Comparison of ENCODE assay signal across 8 mouse cellular contexts in the genomic region with DNA sequence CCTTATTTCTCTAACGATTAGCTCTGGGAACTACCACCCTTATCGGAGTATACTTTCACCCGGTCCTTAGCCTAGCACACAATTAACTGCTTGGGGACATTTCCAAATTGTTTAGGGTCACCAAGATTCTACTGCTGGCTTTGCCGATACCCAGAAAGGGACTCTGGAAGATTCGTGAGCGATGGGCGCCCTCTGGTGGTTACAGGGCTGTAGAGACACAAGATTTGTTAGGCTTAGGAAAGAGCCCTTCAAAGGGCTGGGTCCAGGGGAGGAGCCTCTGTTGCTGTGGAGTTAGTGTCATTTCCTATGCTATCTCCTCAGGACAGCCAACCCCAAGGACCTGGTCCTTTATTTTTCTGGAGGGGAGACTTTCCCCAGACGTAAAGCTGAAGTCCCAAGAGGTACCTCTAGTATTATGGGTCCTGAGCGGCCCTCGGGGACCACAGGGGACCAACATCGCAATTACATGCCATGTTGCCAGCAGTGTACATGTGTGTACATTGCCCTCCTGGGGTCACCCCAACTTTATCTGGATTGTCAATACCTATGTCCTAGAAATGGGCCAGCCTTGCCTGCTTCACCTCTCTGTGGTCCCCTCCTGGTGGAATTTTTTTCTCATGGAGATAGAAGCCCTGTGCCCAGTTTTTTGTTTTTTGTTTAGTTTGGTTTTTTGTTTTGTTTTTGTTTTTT. TPM values are rescaled to one million over a fixed set of nuclear protein-coding genes. Genes with fewer than 3 reads are reported as not detected.
DNase-seq lines count a peak whose midpoint lies in the region; ATAC-seq lines count a peak whose summit lies in the region.

No protein-coding gene starts in this region.

- H3K4me2 ChIP-seq in hindbrain, embryonic 13.5 days: peak overlapping the region; percentile 43

- H3K27ac ChIP-seq in hindbrain, embryonic 13.5 days: peak overlapping the region; percentile 81

- no peaks in the 10 kb centered on the region for H3K9me3 ChIP-seq in hindbrain, embryonic 13.5 days

- WGBS in hindbrain, embryonic 13.5 days: 25% methylated on average over 11 of the region's 11 CpGs

- peak overlapping the region; percentile 60 for H3K9ac ChIP-seq in hindbrain, embryonic 13.5 days

- peak overlapping the region; percentile 15; the same call in 1 of the 2 replicates for H3K4me3 ChIP-seq in hindbrain, embryonic 13.5 days

- ATAC-seq in hindbrain, embryonic 13.5 days (ENCODE audit: low FRiP score): peak; percentile 54

- H3K36me3 ChIP-seq in hindbrain, embryonic 13.5 days: peaks cover 29% of the 10 kb centered on the region

- peak; percentile 85 for DNase-seq in Muller cell, postnatal 12 days (ENCODE audit: inconsistent ontology term)
- DNase-seq in cerebellum, postnatal 10 days: peak; percentile 97 to 99
- DNase-seq in frontal cortex, postnatal 14 days (ENCODE audit: low spot score in 2 of 2): peak; percentile 84 to 95
- DNase-seq in layer of hippocampus, postnatal 14 days (ENCODE audit: low spot score in 2 of 2): peak; percentile 93 to 96
- peak; percentile 99 for DNase-seq in lung, postnatal 14 days
- peak; percentile 85 for DNase-seq in retina, adult 2 months (ENCODE audit: low read depth, low spot score)
- peak; percentile 96 for DNase-seq in thymus, postnatal 25 days

- H3K27me3 ChIP-seq in hindbrain, embryonic 13.5 days: no peaks in the 10 kb centered on the region

- peaks cover 43% of the 10 kb centered on the region for H3K4me1 ChIP-seq in hindbrain, embryonic 13.5 days (replicated peaks)

RNA-seq across cellular contexts. Expression of a gene that starts 6.0 kb away (rescaled TPM):
- 2,123 and 2,193 TPM in 2 replicates for polyA plus RNA-seq in hindbrain, embryonic 13.5 days (2015; fragmentation: Nextera tagmentation; extraction: Ambion mirVana)
- 100 to 1,000 TPM; 453 to 549 TPM for total RNA-seq in layer of hippocampus, postnatal 14 days (2021)

RNA-seq across cellular contexts. Expression of a gene that starts 49.9 kb away (rescaled TPM):
- 92.7 and 97.5 TPM in 2 replicates for polyA plus RNA-seq in hindbrain, embryonic 13.5 days (2015; fragmentation: Nextera tagmentation; extraction: Ambion mirVana)
- total RNA-seq in layer of hippocampus, postnatal 14 days (2021): 10 to 100 TPM; 57.8 to 61.8 TPM

RNA-seq across cellular contexts. Expression of a gene that starts 50.2 kb away (rescaled TPM):
- 62.8 and 65.0 TPM in 2 replicates for polyA plus RNA-seq in hindbrain, embryonic 13.5 days (2015; fragmentation: Nextera tagmentation; extraction: Ambion mirVana)
- 10 to 100 TPM; 22.8 to 24.4 TPM for total RNA-seq in layer of hippocampus, postnatal 14 days (2021)

Comparison
In these comparisons a context has a peak if more than half of its experiments do, and no peak if none do; other contexts are left out.
1. Peak in every context shown above with its lines: DNase-seq, ATAC-seq, H3K4me3 ChIP-seq and H3K27ac ChIP-seq.